Mouse (Mus musculus): ENCODE measurements at regions not wholly inside any gene's neighbourhood (a gene's known extent, or its start where the extent isn't known, plus 50 kb on each side); places are given as distances from the start of the nearest gene placed in this dataset.

GRCm38 (mm10) chr10:109480551-109480950, 469.8 kb upstream of the Syt1 start:
- Histone ChIP-seq H3K9me3 (replicated peaks; ENCODE audit: control insufficient read depth, low read length) (no peaks in the 10 kb centered on the region), H3K36me3 (replicated peaks; ENCODE audit: control insufficient read depth, insufficient read depth, low read depth, low read length) (no peaks in the 10 kb centered on the region), H3K4me1 (ENCODE audit: control insufficient read depth, insufficient read depth, low read length) (no peaks in the 10 kb centered on the region), H3K27me3 (ENCODE audit: control insufficient read depth, insufficient read depth, low read length) (no peaks in the 10 kb centered on the region), H3K9ac (replicated peaks; ENCODE audit: low read length) (no peak overlapping the region), H3K4me2 (ENCODE audit: low read depth, low read length) (no peak overlapping the region), H3K4me3 (ENCODE audit: low read depth, low read length) (no peak overlapping the region), H3K27ac (replicated peaks; ENCODE audit: low read depth, low read length) (no peak overlapping the region)
- no peak for DNase-seq (ENCODE audit: low spot score)
- ATAC-seq (replicated peaks; ENCODE audit: insufficient number of reproducible peaks, low FRiP score, low TSS enrichment, low read depth) = no peak

- Histone ChIP-seq H3K4me3 (ENCODE audit: low read depth, low read length) (no peak overlapping the region), H3K4me2 (ENCODE audit: low read depth, low read length) (no peak overlapping the region), H3K4me1 (ENCODE audit: control insufficient read depth, insufficient read depth, low read length) (no peaks in the 10 kb centered on the region), H3K9ac (replicated peaks; ENCODE audit: low read length) (no peak overlapping the region), H3K27ac (replicated peaks; ENCODE audit: low read depth, low read length) (no peak overlapping the region), H3K9me3 (replicated peaks; ENCODE audit: control insufficient read depth, low read length) (no peaks in the 10 kb centered on the region), H3K27me3 (ENCODE audit: control insufficient read depth, insufficient read depth, low read length) (no peaks in the 10 kb centered on the region), H3K36me3 (replicated peaks; ENCODE audit: control insufficient read depth, insufficient read depth, low read depth, low read length) (no peaks in the 10 kb centered on the region)
- WGBS = 74% methylated on average over 5 of the region's 5 CpGs
- ATAC-seq (replicated peaks; ENCODE audit: insufficient number of reproducible peaks, low FRiP score, low TSS enrichment, low read depth) (no peak), DNase-seq (ENCODE audit: low spot score) (no peak)
Observed at GRCm38 (mm10) chr10:109479941-109480340, 469.2 kb upstream of the Syt1 start.

- no peaks in the 10 kb centered on the region for H3K36me3 ChIP-seq (replicated peaks; ENCODE audit: control insufficient read depth, insufficient read depth, low read depth, low read length)
- no peak overlapping the region for H3K9ac ChIP-seq (replicated peaks; ENCODE audit: low read length)
- H3K9me3 ChIP-seq (replicated peaks; ENCODE audit: control insufficient read depth, low read length) = no peaks in the 10 kb centered on the region
- H3K4me3 ChIP-seq (ENCODE audit: low read depth, low read length) = no peak overlapping the region
- DNase-seq (ENCODE audit: low spot score) = no peak
- 76% methylated on average over 3 of the region's 3 CpGs for WGBS
- H3K4me1 ChIP-seq (ENCODE audit: control insufficient read depth, insufficient read depth, low read length) = no peaks in the 10 kb centered on the region
- no peaks in the 10 kb centered on the region for H3K27me3 ChIP-seq (ENCODE audit: control insufficient read depth, insufficient read depth, low read length)
- no peak for ATAC-seq (replicated peaks; ENCODE audit: insufficient number of reproducible peaks, low FRiP score, low TSS enrichment, low read depth)
- no peak overlapping the region for H3K4me2 ChIP-seq (ENCODE audit: low read depth, low read length)
- H3K27ac ChIP-seq (replicated peaks; ENCODE audit: low read depth, low read length) = no peak overlapping the region
Observed at GRCm38 (mm10) chr10:109466516-109466915, 455.7 kb upstream of the Syt1 start.

- no peak overlapping the region for H3K4me3 ChIP-seq (ENCODE audit: low read depth, low read length)
- no peaks in the 10 kb centered on the region for H3K4me1 ChIP-seq (ENCODE audit: control insufficient read depth, insufficient read depth, low read length)
- WGBS = 92% methylated on average over 4 of the region's 4 CpGs
- ATAC-seq (replicated peaks; ENCODE audit: insufficient number of reproducible peaks, low FRiP score, low TSS enrichment, low read depth) (no peak), DNase-seq (ENCODE audit: low spot score) (no peak)
- H3K9ac ChIP-seq (replicated peaks; ENCODE audit: low read length) = no peak overlapping the region
- H3K27ac ChIP-seq (replicated peaks; ENCODE audit: low read depth, low read length) = no peak overlapping the region
- H3K9me3 ChIP-seq (replicated peaks; ENCODE audit: control insufficient read depth, low read length) = no peaks in the 10 kb centered on the region
- no peak overlapping the region for H3K4me2 ChIP-seq (ENCODE audit: low read depth, low read length)
- H3K27me3 ChIP-seq (ENCODE audit: control insufficient read depth, insufficient read depth, low read length) = no peaks in the 10 kb centered on the region
- H3K36me3 ChIP-seq (replicated peaks; ENCODE audit: control insufficient read depth, insufficient read depth, low read depth, low read length) = no peaks in the 10 kb centered on the region
Observed at GRCm38 (mm10) chr10:109431112-109431511, 420.3 kb upstream of the Syt1 start.

- Histone ChIP-seq H3K4me1 (ENCODE audit: control insufficient read depth, insufficient read depth, low read length) (no peaks in the 10 kb centered on the region), H3K4me3 (ENCODE audit: low read depth, low read length) (no peak overlapping the region), H3K9ac (replicated peaks; ENCODE audit: low read length) (no peak overlapping the region), H3K36me3 (replicated peaks; ENCODE audit: control insufficient read depth, insufficient read depth, low read depth, low read length) (no peaks in the 10 kb centered on the region), H3K27ac (replicated peaks; ENCODE audit: low read depth, low read length) (no peak overlapping the region), H3K9me3 (replicated peaks; ENCODE audit: control insufficient read depth, low read length) (no peaks in the 10 kb centered on the region), H3K4me2 (ENCODE audit: low read depth, low read length) (no peak overlapping the region), H3K27me3 (ENCODE audit: control insufficient read depth, insufficient read depth, low read length) (no peaks in the 10 kb centered on the region)
- ATAC-seq (replicated peaks; ENCODE audit: insufficient number of reproducible peaks, low FRiP score, low TSS enrichment, low read depth) (no peak), DNase-seq (ENCODE audit: low spot score) (no peak)
- WGBS = 85% methylated on average over 3 of the region's 3 CpGs
Observed at GRCm38 (mm10) chr10:109427878-109428277, 417.1 kb upstream of the Syt1 start.

DNA sequence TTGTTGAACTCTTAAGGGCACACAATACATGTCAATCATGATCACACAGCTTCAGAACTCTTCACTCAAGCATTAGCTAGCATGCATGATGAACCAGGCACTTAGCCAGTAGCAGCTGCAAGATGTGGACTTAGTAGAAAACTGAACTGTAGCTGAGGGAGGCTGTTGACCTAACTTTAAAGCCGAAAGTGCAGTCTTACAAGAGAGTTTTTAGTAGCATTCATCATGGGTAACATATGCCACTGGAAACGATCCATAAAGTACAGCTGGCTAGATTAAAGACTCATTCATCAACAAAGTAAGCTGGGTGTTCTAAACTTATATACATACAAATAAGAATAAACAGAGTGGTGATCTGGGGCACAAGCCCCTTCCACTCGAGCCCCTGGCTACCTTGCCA, 396.2 kb upstream of the Syt1 start:
- ATAC-seq (replicated peaks; ENCODE audit: insufficient number of reproducible peaks, low FRiP score, low TSS enrichment, low read depth) = no peak
- no peak for DNase-seq (ENCODE audit: low spot score)
- Histone ChIP-seq H3K4me3 (ENCODE audit: low read depth, low read length) (no peak overlapping the region), H3K4me1 (ENCODE audit: control insufficient read depth, insufficient read depth, low read length) (no peaks in the 10 kb centered on the region), H3K27me3 (ENCODE audit: control insufficient read depth, insufficient read depth, low read length) (no peaks in the 10 kb centered on the region), H3K9me3 (replicated peaks; ENCODE audit: control insufficient read depth, low read length) (no peaks in the 10 kb centered on the region), H3K36me3 (replicated peaks; ENCODE audit: control insufficient read depth, insufficient read depth, low read depth, low read length) (no peaks in the 10 kb centered on the region), H3K9ac (replicated peaks; ENCODE audit: low read length) (no peak overlapping the region), H3K27ac (replicated peaks; ENCODE audit: low read depth, low read length) (no peak overlapping the region), H3K4me2 (ENCODE audit: low read depth, low read length) (no peak overlapping the region)
- 87% methylated on average over 3 of the region's 3 CpGs for WGBS

DNA sequence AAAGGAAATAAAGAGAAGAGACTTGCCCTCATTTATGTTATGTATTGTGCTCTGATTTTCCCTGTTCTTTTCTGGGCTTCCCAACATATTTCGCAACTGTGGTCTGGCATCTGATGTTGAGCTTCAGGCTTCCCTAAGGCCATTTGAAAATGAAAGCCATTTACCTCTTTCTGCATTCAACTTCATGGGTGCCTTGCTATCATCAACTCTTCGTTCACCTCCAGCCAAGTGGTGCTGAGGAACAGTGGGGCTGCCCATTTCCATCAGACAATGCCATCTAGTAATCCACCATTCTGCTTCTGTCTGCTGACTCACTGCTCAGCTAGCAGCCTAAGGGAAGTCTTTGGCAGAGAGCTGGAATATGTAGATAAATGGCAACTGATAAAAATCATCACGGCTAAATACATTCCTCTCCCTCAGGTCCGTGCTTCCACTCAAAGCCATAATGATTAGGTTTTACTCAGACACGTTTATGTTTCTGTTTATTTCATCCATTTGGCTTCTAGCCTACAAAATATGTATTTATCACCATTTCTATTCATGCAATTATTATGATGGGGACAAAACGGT, 394.4 kb upstream of the Syt1 start:
- Histone ChIP-seq H3K4me1 (ENCODE audit: control insufficient read depth, insufficient read depth, low read length) (no peaks in the 10 kb centered on the region), H3K4me2 (ENCODE audit: low read depth, low read length) (no peak overlapping the region), H3K27ac (replicated peaks; ENCODE audit: low read depth, low read length) (no peak overlapping the region), H3K36me3 (replicated peaks; ENCODE audit: control insufficient read depth, insufficient read depth, low read depth, low read length) (no peaks in the 10 kb centered on the region), H3K9me3 (replicated peaks; ENCODE audit: control insufficient read depth, low read length) (no peaks in the 10 kb centered on the region), H3K4me3 (ENCODE audit: low read depth, low read length) (no peak overlapping the region), H3K27me3 (ENCODE audit: control insufficient read depth, insufficient read depth, low read length) (no peaks in the 10 kb centered on the region), H3K9ac (replicated peaks; ENCODE audit: low read length) (no peak overlapping the region)
- no peak for ATAC-seq (replicated peaks; ENCODE audit: insufficient number of reproducible peaks, low FRiP score, low TSS enrichment, low read depth)
- no peak for DNase-seq (ENCODE audit: low spot score)
- 86% methylated on average over 6 of the region's 6 CpGs for WGBS

DNA sequence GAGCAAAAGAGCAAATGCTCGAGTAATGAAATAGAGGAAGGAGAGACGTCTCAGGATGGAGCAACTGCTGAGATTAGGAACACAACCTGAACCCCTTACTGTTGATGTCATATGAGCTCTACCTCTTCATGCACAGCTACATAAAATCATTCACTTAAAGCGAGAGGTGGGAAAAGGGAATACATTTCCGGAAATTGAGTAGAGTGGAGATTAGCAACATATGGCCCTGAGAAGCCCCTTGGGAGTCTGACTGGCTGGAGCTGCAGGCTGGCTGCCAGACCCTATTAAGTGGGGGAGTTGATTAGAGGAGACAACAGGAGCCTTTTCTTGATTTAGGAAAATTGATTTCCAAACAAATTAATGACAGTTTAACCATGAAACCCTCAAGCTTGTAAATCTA, 373.0 kb upstream of the Syt1 start:
- H3K9ac ChIP-seq (replicated peaks; ENCODE audit: low read length) = no peak overlapping the region
- WGBS = 29% methylated on average over 4 of the region's 4 CpGs
- no peak overlapping the region for H3K4me2 ChIP-seq (ENCODE audit: low read depth, low read length)
- no peaks in the 10 kb centered on the region for H3K36me3 ChIP-seq (replicated peaks; ENCODE audit: control insufficient read depth, insufficient read depth, low read depth, low read length)
- no peaks in the 10 kb centered on the region for H3K4me1 ChIP-seq (ENCODE audit: control insufficient read depth, insufficient read depth, low read length)
- H3K4me3 ChIP-seq (ENCODE audit: low read depth, low read length) = no peak overlapping the region
- DNase-seq (ENCODE audit: low spot score) = peak; percentile 80
- H3K27me3 ChIP-seq (ENCODE audit: control insufficient read depth, insufficient read depth, low read length) = no peaks in the 10 kb centered on the region
- no peak overlapping the region for H3K27ac ChIP-seq (replicated peaks; ENCODE audit: low read depth, low read length)
- peak; percentile 67 for ATAC-seq (replicated peaks; ENCODE audit: insufficient number of reproducible peaks, low FRiP score, low TSS enrichment, low read depth)
- no peaks in the 10 kb centered on the region for H3K9me3 ChIP-seq (replicated peaks; ENCODE audit: control insufficient read depth, low read length)

Data from embryonic facial prominence, embryonic 11.5 days (tissue).